Mouse (Mus musculus) ES-E14 (cell line): Measurements from ENCODE around the gene Gm14137.

Experiments used
- CHD2 ChIP-seq: IDR thresholded peaks from 2 replicates; pipeline ENCODE4 v1.6.1; 2014; ENCODE audit warnings: mild to moderate bottlenecking, low read depth, low read length, inconsistent platforms
- ZNF384 ChIP-seq: IDR thresholded peaks from 2 replicates; pipeline ENCODE4 v1.6.1; 2012; ENCODE audit warnings: low read depth, low read length, inconsistent platforms

GRCm38 (mm10) chr2:119136346-119136898 is 37.9 kb upstream of the Gm14137 start:
- TF ChIP-seq ZNF384 (no peak), CHD2 (no peak)
